Mouse (Mus musculus) bone marrow macrophage, adult 2 months (primary cell): ENCODE results near the gene 9830107B12Rik.

ENCODE experiments used
- CTCF ChIP-seq: IDR thresholded peaks from 2 replicates; pipeline ENCODE4 v1.5.1; 2012; ENCODE audit warnings: low read depth, mild to moderate bottlenecking, low read length, moderate library complexity
- POLR2A ChIP-seq: IDR thresholded peaks from 2 replicates; pipeline ENCODE4 v1.6.1; 2012; ENCODE audit warnings: mild to moderate bottlenecking, low read depth, low read length, borderline replicate concordance

DNA sequence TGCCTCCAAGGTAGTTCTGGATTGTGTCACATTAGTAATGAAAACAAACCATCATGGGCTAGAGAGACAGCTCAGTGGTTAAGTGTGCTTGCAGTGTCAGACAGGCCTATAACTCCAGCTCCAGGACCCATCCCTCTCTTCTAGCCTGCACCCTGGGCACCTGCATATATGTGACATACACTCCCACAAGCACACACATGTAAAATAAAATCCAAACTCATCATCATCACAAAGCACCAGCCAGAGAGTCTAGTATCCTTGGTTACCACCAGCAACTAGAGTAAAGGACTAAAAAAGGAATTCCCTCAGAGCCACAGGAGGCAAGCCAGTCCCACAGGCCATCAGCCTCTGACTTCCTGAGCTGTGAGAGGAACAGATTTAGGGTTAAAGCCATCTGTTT is 57.0 kb downstream of the 9830107B12Rik start, which contains the start of gene 1700067P10Rik:
- TF ChIP-seq CTCF (no peak), POLR2A (no peak)
